Mouse (Mus musculus): ENCODE measurements around the gene Nectin2. TPM values are rescaled to one million over a fixed set of nuclear protein-coding genes. Genes with fewer than 3 reads are reported as not detected.

Gene Nectin2
- polyA plus RNA-seq, 1 experiment from 2014 or later, result 131 TPM

DNA sequence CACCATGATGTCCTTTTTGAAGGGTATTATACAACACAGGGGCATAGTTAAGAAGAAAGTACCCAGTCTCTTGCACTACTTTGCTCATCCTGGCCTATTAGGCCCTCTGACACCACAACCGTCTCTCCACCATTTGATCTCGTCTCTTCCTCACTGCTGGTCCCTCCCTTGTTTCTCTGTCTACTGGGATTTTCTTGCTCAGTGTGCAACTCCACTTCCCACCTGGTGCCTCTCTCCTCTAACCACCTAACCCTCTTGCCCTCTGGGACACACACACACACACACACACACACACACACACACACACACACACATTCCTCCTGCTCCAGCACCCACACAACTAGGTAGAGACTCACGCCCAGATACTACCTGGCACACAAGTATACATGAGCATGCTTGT is 71.4 kb downstream of the Nectin2 start:
- H3K36me3 ChIP-seq (ENCODE audit: control insufficient read depth, insufficient read depth, low read length), result no peaks in the 10 kb centered on the region
- no peak overlapping the region for H3K4me2 ChIP-seq (ENCODE audit: low read depth, low read length)
- H3K27ac ChIP-seq (ENCODE audit: low read length), result no peak overlapping the region
- H3K4me1 ChIP-seq (replicated peaks; ENCODE audit: control insufficient read depth, insufficient read depth, low read length), result peaks cover 4% of the 10 kb centered on the region
- H3K4me3 ChIP-seq (ENCODE audit: low read length), result no peak overlapping the region
- H3K9ac ChIP-seq (ENCODE audit: low read length), result no peak overlapping the region
- WGBS, result 81% methylated on average over 3 of the region's 3 CpGs
- no peaks in the 10 kb centered on the region for H3K27me3 ChIP-seq (ENCODE audit: control insufficient read depth, insufficient read depth, low read depth, low read length)
- ATAC-seq (ENCODE audit: low read depth), result no peak
- no peaks in the 10 kb centered on the region for H3K9me3 ChIP-seq (ENCODE audit: control insufficient read depth, low read length)

DNA sequence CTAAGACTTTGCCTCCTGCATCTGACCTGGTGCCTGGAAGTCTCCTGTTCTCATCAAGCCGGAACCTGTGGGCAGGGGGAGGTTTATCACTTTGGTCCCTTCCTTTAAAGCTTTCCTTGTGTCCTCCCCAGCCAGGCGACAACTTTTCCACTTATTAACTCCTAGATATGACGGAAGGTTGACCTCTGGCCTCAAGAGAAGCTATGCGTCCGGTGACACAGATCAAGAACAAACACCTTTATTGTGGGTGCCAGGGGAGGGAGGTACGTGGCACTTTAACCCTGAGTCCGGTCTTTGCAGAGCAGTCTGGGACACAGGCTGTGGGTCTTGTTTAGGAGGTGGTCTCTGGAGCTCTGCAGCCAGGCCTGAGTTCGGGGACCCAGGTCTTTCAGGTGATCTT is 72.4 kb downstream of the Nectin2 start, which contains the start of gene Apoc2:
TSS of gene Apoc2 (minus strand) at position 70 of the 400 bp plus-strand sequence.
- Histone ChIP-seq H3K27me3 (ENCODE audit: control insufficient read depth, insufficient read depth, low read depth, low read length) (no peaks in the 10 kb centered on the region), H3K27ac (ENCODE audit: low read length) (no peak within 1 kb of the TSS), H3K4me3 (ENCODE audit: low read length) (no peak within 1 kb of the TSS), H3K4me2 (ENCODE audit: low read depth, low read length) (no peak within 1 kb of the TSS), H3K9ac (ENCODE audit: low read length) (no peak within 1 kb of the TSS), H3K4me1 (replicated peaks; ENCODE audit: control insufficient read depth, insufficient read depth, low read length) (no peaks in the 10 kb centered on the region), H3K36me3 (ENCODE audit: control insufficient read depth, insufficient read depth, low read length) (no peaks in the 10 kb centered on the region), H3K9me3 (ENCODE audit: control insufficient read depth, low read length) (no peaks in the 10 kb centered on the region)
- no peak for ATAC-seq (ENCODE audit: low read depth)
- WGBS, result 50% methylated on average over 8 of the region's 8 CpGs

DNA sequence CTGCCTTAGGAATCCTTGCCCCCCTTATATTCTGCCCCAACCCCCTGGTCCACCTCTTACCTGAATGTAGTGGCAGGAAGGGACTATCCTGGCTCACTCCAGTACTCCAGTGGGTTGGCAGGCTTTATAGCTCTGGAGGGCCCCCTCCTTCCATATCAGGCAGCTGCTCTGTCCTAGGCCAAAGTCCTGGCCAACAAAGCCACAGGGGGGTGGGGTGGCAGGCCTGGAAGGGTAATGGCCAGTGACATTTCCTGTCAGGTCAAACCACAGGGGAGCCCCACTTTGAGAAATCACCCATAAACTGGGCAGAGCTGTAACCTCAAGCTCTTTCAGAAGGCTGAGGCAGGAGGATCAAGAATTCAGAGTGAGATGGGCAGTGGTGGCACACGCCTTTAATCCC is 73.6 kb downstream of the Nectin2 start:
- H3K4me3 ChIP-seq (ENCODE audit: low read length), result no peak overlapping the region
- no peak overlapping the region for H3K9ac ChIP-seq (ENCODE audit: low read length)
- ATAC-seq (ENCODE audit: low read depth), result no peak
- no peak overlapping the region for H3K27ac ChIP-seq (ENCODE audit: low read length)
- WGBS, result 71% methylated on average over 1 of the region's 1 CpGs
- H3K36me3 ChIP-seq (ENCODE audit: control insufficient read depth, insufficient read depth, low read length), result no peaks in the 10 kb centered on the region
- no peaks in the 10 kb centered on the region for H3K27me3 ChIP-seq (ENCODE audit: control insufficient read depth, insufficient read depth, low read depth, low read length)
- no peaks in the 10 kb centered on the region for H3K9me3 ChIP-seq (ENCODE audit: control insufficient read depth, low read length)
- no peaks in the 10 kb centered on the region for H3K4me1 ChIP-seq (replicated peaks; ENCODE audit: control insufficient read depth, insufficient read depth, low read length)
- no peak overlapping the region for H3K4me2 ChIP-seq (ENCODE audit: low read depth, low read length)

DNA sequence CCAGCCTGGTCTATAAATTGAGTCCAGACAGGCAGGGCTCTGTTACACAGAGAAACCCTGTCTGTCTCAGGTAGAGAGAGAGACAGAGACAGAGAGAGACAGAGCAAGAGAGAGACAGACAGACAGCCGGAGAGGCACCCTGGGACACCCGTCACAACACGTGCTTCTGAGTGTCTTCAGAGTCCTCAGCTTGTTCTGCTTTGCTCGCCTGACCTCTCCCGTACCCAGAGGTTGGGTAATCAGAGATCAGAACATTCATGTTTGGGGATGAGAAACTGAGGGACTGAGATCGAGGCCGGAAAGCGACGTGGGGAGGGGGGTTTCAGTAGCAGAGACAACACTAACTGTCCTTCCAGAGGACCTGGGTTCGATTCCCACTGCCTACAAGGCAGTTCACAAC is 74.5 kb downstream of the Nectin2 start:
- WGBS, result 71% methylated on average over 10 of the region's 10 CpGs
- H3K36me3 ChIP-seq (ENCODE audit: control insufficient read depth, insufficient read depth, low read length), result no peaks in the 10 kb centered on the region

DNA sequence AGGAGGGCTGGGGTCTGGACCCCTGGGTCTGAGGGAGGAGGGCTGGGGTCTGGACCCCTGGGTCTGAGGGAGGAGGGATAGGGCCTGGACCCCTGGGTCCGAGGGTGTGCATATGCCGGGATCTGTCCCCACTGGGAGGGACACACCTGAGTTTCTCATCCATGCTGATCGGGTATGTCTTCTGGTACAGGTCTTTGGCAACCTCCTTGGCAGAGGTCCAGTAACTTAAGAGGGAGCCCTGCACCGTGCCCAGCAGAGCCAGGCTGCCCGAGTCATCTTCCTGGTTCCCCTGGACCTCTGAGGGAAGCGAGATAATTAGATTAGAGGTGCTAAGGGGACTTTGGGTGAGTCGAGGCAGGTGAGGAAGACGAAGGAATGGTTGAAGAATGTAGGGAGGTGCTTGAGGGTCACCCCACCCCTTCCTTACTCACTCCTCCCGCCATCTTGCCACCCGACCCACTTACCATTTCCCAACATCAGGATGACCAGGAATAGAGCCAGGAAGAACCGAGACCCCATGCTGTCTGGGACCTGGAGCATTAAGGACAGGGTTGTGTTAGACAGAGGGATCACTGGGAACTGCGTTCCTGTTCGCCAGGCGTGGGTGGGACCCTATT is 77.1 kb downstream of the Nectin2 start:
- no peak overlapping the region for H3K9ac ChIP-seq (ENCODE audit: low read length)

More for the DNA sequence above, 74.5 kb downstream of the Nectin2 start:
- H3K4me1 ChIP-seq (replicated peaks; ENCODE audit: control insufficient read depth, insufficient read depth, low read length), result no peaks in the 10 kb centered on the region
- no peaks in the 10 kb centered on the region for H3K9me3 ChIP-seq (ENCODE audit: control insufficient read depth, low read length)
- no peak overlapping the region for H3K4me2 ChIP-seq (ENCODE audit: low read depth, low read length)
- no peak overlapping the region for H3K9ac ChIP-seq (ENCODE audit: low read length)
- H3K4me3 ChIP-seq (ENCODE audit: low read length), result no peak overlapping the region
- no peaks in the 10 kb centered on the region for H3K27me3 ChIP-seq (ENCODE audit: control insufficient read depth, insufficient read depth, low read depth, low read length)
- H3K27ac ChIP-seq (ENCODE audit: low read length), result no peak overlapping the region
- no peak for ATAC-seq (ENCODE audit: low read depth)

DNA sequence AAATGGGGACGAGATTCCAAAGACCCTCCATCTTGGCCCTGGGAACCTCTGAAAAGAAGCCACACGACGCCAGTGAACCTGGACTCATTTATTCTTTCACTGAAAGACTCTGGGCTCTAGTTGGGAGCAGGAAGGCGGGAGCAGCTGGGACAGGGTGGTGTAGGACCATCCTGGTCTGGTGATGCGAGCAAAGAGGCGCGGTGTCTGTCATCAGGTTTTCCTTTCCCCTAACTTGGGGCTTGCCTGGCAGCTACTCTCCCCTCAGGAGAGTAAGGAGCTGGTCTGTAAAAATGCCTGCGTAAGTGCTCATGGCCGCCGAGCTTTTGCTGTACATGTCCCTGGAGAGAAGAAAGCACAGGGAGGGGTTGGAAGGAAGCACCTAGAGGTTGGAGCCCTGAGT is 78.8 kb downstream of the Nectin2 start:
- ATAC-seq (ENCODE audit: low read depth), result no peak
- WGBS, result 64% methylated on average over 10 of the region's 10 CpGs
- H3K27ac ChIP-seq (ENCODE audit: low read length), result no peak overlapping the region

More for the DNA sequence above, 77.1 kb downstream of the Nectin2 start:
- H3K4me1 ChIP-seq (replicated peaks; ENCODE audit: control insufficient read depth, insufficient read depth, low read length), result peaks cover 5% of the 10 kb centered on the region
- H3K4me2 ChIP-seq (ENCODE audit: low read depth, low read length), result no peak overlapping the region
- no peak overlapping the region for H3K27ac ChIP-seq (ENCODE audit: low read length)
- H3K9me3 ChIP-seq (ENCODE audit: control insufficient read depth, low read length), result no peaks in the 10 kb centered on the region
- ATAC-seq (ENCODE audit: low read depth), result no peak
- H3K36me3 ChIP-seq (ENCODE audit: control insufficient read depth, insufficient read depth, low read length), result no peaks in the 10 kb centered on the region
- 47% methylated on average over 14 of the region's 14 CpGs for WGBS
- no peak overlapping the region for H3K4me3 ChIP-seq (ENCODE audit: low read length)
- no peaks in the 10 kb centered on the region for H3K27me3 ChIP-seq (ENCODE audit: control insufficient read depth, insufficient read depth, low read depth, low read length)

DNA sequence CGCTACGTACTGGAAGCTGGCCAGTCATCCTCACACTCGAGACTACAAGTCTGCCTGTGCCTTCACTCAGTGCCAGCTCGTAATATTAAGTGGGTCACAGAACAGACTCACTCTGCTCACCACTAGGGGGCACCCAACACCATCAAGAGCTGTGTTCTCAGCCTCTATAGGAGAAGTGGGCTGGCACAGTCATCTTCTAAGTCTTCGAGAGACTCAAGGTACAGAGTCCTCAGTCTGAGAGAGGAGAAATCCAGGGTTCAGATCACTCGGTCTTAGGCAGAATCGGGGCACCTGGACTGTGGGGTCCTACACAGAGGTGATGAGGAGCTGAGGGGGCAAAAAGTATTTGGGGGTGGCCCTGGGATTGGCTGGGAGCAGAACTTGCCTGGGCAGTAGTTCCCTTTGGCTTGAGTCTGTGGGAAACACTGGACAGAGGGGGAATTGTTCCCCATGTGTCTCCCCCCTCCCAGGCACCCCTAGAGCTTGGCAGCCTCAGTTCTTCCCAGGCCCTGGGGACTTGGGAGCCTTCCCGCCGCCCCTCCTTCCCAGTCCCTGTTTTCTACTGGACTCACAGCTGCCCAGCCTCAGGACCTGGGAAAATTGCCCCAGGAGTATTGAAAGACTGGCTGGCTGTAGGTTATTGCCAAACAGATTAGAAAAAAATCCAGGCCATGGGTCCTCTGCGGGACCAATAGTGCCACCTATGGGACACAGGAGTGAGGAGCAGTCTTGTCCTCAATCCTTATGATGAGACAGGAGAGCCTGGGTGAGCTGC is 81.1 kb downstream of the Nectin2 start:
- Histone ChIP-seq H3K36me3 (ENCODE audit: control insufficient read depth, insufficient read depth, low read length) (no peaks in the 10 kb centered on the region), H3K9me3 (ENCODE audit: control insufficient read depth, low read length) (no peaks in the 10 kb centered on the region), H3K4me2 (ENCODE audit: low read depth, low read length) (peak overlapping the region; percentile 46), H3K9ac (ENCODE audit: low read length) (peak overlapping the region; percentile 61), H3K27ac (ENCODE audit: low read length) (peak overlapping the region; percentile 79), H3K4me3 (ENCODE audit: low read length) (peak overlapping the region; percentile 17; the same call in 1 of the 2 replicates), H3K27me3 (ENCODE audit: control insufficient read depth, insufficient read depth, low read depth, low read length) (no peaks in the 10 kb centered on the region), H3K4me1 (replicated peaks; ENCODE audit: control insufficient read depth, insufficient read depth, low read length) (peaks cover 11% of the 10 kb centered on the region)
- peak; percentile 79 for ATAC-seq (ENCODE audit: low read depth)
- WGBS, result 8% methylated on average over 10 of the region's 10 CpGs

More for the DNA sequence above, 78.8 kb downstream of the Nectin2 start:
- no peaks in the 10 kb centered on the region for H3K9me3 ChIP-seq (ENCODE audit: control insufficient read depth, low read length)
- no peaks in the 10 kb centered on the region for H3K27me3 ChIP-seq (ENCODE audit: control insufficient read depth, insufficient read depth, low read depth, low read length)
- peaks cover 5% of the 10 kb centered on the region for H3K4me1 ChIP-seq (replicated peaks; ENCODE audit: control insufficient read depth, insufficient read depth, low read length)
- no peak overlapping the region for H3K9ac ChIP-seq (ENCODE audit: low read length)
- H3K36me3 ChIP-seq (ENCODE audit: control insufficient read depth, insufficient read depth, low read length), result no peaks in the 10 kb centered on the region
- H3K4me2 ChIP-seq (ENCODE audit: low read depth, low read length), result no peak overlapping the region
- H3K4me3 ChIP-seq (ENCODE audit: low read length), result no peak overlapping the region

DNA sequence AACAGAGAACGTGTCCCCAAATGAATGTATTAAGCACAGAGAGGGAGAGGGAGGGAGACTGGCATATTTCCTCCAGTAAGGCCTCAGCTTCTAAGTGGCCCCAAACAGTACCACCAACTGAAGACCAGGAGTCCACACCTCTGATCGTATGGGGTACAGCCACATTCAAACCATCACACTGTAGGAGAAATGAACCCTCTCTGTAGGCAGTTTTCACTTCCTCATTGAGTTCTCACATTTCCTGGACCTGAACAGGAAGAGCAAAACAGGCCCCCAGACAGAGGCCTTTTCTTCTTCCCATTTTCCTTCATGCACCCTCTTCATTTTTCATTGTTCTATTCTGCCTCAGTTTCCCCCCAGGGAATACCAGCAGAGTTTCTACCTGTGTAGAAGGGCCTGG is 82.8 kb downstream of the Nectin2 start:
- H3K36me3 ChIP-seq (ENCODE audit: control insufficient read depth, insufficient read depth, low read length), result no peaks in the 10 kb centered on the region
- ATAC-seq (ENCODE audit: low read depth), result no peak
- no peak overlapping the region for H3K27ac ChIP-seq (ENCODE audit: low read length)
- no peak overlapping the region for H3K9ac ChIP-seq (ENCODE audit: low read length)
- WGBS, result 64% methylated on average over 2 of the region's 2 CpGs
- H3K9me3 ChIP-seq (ENCODE audit: control insufficient read depth, low read length), result no peaks in the 10 kb centered on the region
- no peak overlapping the region for H3K4me2 ChIP-seq (ENCODE audit: low read depth, low read length)
- no peaks in the 10 kb centered on the region for H3K27me3 ChIP-seq (ENCODE audit: control insufficient read depth, insufficient read depth, low read depth, low read length)
- H3K4me1 ChIP-seq (replicated peaks; ENCODE audit: control insufficient read depth, insufficient read depth, low read length), result peaks cover 20% of the 10 kb centered on the region
- H3K4me3 ChIP-seq (ENCODE audit: low read length), result no peak overlapping the region

DNA sequence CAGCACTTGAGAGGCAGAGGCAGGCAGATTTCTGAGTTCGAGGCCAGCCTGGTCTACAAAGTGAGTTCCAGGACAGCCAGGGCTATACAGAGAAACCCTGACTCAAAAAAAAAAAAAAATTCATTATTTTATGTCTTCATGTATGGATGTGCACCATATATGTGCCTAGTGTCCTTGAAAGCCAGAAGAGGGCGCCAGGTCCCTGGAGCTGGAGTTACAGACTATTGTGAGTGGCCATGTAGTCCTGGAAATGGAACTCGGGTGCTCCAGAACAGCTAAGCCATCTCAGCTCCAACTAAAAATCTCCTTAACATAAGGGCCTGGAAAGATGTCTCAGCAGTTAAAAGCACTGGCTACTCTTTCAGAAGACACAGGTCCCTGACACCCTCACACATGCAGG is 83.5 kb downstream of the Nectin2 start:
- Histone ChIP-seq H3K9me3 (ENCODE audit: control insufficient read depth, low read length) (no peaks in the 10 kb centered on the region), H3K4me1 (replicated peaks; ENCODE audit: control insufficient read depth, insufficient read depth, low read length) (peaks cover 20% of the 10 kb centered on the region), H3K4me2 (ENCODE audit: low read depth, low read length) (no peak overlapping the region), H3K27me3 (ENCODE audit: control insufficient read depth, insufficient read depth, low read depth, low read length) (no peaks in the 10 kb centered on the region), H3K9ac (ENCODE audit: low read length) (no peak overlapping the region), H3K4me3 (ENCODE audit: low read length) (no peak overlapping the region), H3K27ac (ENCODE audit: low read length) (no peak overlapping the region), H3K36me3 (ENCODE audit: control insufficient read depth, insufficient read depth, low read length) (0 out of 2 replicates have a peak, but pooled peaks cover 3% of the 10 kb centered on the region)
- ATAC-seq (ENCODE audit: low read depth), result no peak
- 69% methylated on average over 3 of the region's 3 CpGs for WGBS
